Mouse (Mus musculus) intestine, embryonic 14.5 days (tissue): ENCODE results near the gene Dppa1. TPM values are rescaled to one million over a fixed set of nuclear protein-coding genes. Genes with fewer than 3 reads are reported as not detected.
A peak's percentile ranks its signal among the peaks of the same experiment; 100 is the strongest.
"Not testable (repeated sequence)": the region's sequence is repeated elsewhere in the genome, so short reads cannot be mapped to it uniquely, and the experiment has no call there.

Source experiments
- ATAC-seq: fragments of 200-750 bp; cut with Nextera tagmentation; replicated peaks from 2 replicates; pipeline ENCODE4 v1.8.0; 2017; ENCODE audit warnings: low read depth, moderate number of reproducible peaks, moderate TSS enrichment, moderate library complexity; ENCODE audit not compliant: low FRiP score, low TSS enrichment
- DNase-seq: peaks from one replicate; pipeline ENCODE4 v3.0.0-alpha.2; 2018; ENCODE audit warnings: low spot score
- H3K27ac ChIP-seq: fragments of 300-500 bp; sonication (generic); 2 replicates; pipeline ENCODE4 v1.5.1; 2014; ENCODE audit warnings: low read depth, mild to moderate bottlenecking, control low read depth
- H3K27me3 ChIP-seq: fragments of 300-500 bp; sonication (generic); replicated peaks from 2 replicates; pipeline ENCODE4 v1.6.1; 2014; ENCODE audit warnings: low read length, control low read depth; ENCODE audit not compliant: control insufficient read depth, insufficient read depth
- H3K36me3 ChIP-seq: fragments of 300-500 bp; sonication (generic); 2 replicates; pipeline ENCODE4 v1.6.1; 2014; ENCODE audit warnings: low read length, control low read depth; ENCODE audit not compliant: control insufficient read depth, insufficient read depth
- H3K4me1 ChIP-seq: fragments of 300-500 bp; sonication (generic); replicated peaks from 2 replicates; pipeline ENCODE4 v1.6.1; 2014; ENCODE audit warnings: low read length, control low read depth, mixed read lengths; ENCODE audit not compliant: control insufficient read depth, insufficient read depth
- H3K4me2 ChIP-seq: fragments of 300-500 bp; sonication (generic); 2 replicates; pipeline ENCODE4 v1.6.1; 2014; ENCODE audit warnings: low read length
- H3K4me3 ChIP-seq: fragments of 300-500 bp; sonication (generic); 2 replicates; pipeline ENCODE4 v1.5.1; 2014; ENCODE audit warnings: low read depth, low read length, control low read depth, mixed read lengths
- H3K9ac ChIP-seq: fragments of 300-500 bp; sonication (generic); 2 replicates; pipeline ENCODE4 v1.6.1; 2014; ENCODE audit warnings: mild to moderate bottlenecking, low read length
- H3K9me3 ChIP-seq: fragments of 300-500 bp; sonication (generic); 2 replicates; pipeline ENCODE4 v1.6.1; 2016; ENCODE audit warnings: low read length, control low read depth; ENCODE audit not compliant: control insufficient read depth
- WGBS: fragments of 180-500 bp; shearing (Covaris S2); extraction: QIAGEN DNeasy Blood & Tissue Kit; methylation state at CpG from one replicate; pipeline ENCODE4 v1.1.7; 2014; 5-methylcytosine and 5-hydroxymethylcytosine counted together
- polyA plus RNA-seq: library from polyadenylated mRNA; unstranded; fragments of >200 nt; fragmentation: Nextera tagmentation; extraction: Ambion mirVana; gene quantifications from 2 replicates; pipeline ENCODE4 v1.2.1, GENCODE M21; 2014

Gene Dppa1
- polyA plus RNA-seq, 1 experiment from 2014 or later: not detected

GRCm38 (mm10) chr11:46636568-46636967 lies 7.5 kb upstream of the Dppa1 start:
- no peak overlapping the region for H3K4me3 ChIP-seq

GRCm38 (mm10) chr11:46635516-46635915 lies 6.5 kb upstream of the Dppa1 start:
- not testable (repeated sequence) for H3K9me3 ChIP-seq, H3K4me3 ChIP-seq, H3K27ac ChIP-seq, ATAC-seq, H3K36me3 ChIP-seq, DNase-seq, H3K4me2 ChIP-seq, H3K27me3 ChIP-seq, H3K9ac ChIP-seq, H3K4me1 ChIP-seq
- WGBS: 91% methylated on average over 4 of the region's 4 CpGs

More at GRCm38 (mm10) chr11:46636568-46636967, 7.5 kb upstream of the Dppa1 start:
- WGBS: 79% methylated on average over 3 of the region's 3 CpGs
- Histone ChIP-seq H3K4me1 (no peaks in the 10 kb centered on the region), H3K27ac (no peak overlapping the region), H3K4me2 (no peak overlapping the region), H3K9me3 (no peaks in the 10 kb centered on the region), H3K36me3 (no peaks in the 10 kb centered on the region), H3K9ac (no peak overlapping the region), H3K27me3 (no peaks in the 10 kb centered on the region)
- no peak for ATAC-seq
- no peak for DNase-seq

- no peaks in the 10 kb centered on the region for H3K4me1 ChIP-seq
- H3K9ac ChIP-seq: no peak overlapping the region
- H3K9me3 ChIP-seq: no peaks in the 10 kb centered on the region
- H3K36me3 ChIP-seq: no peaks in the 10 kb centered on the region
- H3K4me2 ChIP-seq: no peak overlapping the region
- no peak overlapping the region for H3K27ac ChIP-seq
- no peak for DNase-seq
- 34% methylated on average over 3 of the region's 3 CpGs for WGBS
- no peak overlapping the region for H3K4me3 ChIP-seq
- no peaks in the 10 kb centered on the region for H3K27me3 ChIP-seq
- ATAC-seq: no peak
Measured at GRCm38 (mm10) chr11:46631635-46632034, 2.6 kb upstream of the Dppa1 start.

- WGBS: 49% methylated on average over 7 of the region's 7 CpGs
- DNase-seq: no peak
- H3K27ac ChIP-seq: no peak overlapping the region
- no peaks in the 10 kb centered on the region for H3K9me3 ChIP-seq
- H3K4me3 ChIP-seq: no peak overlapping the region
- no peak overlapping the region for H3K9ac ChIP-seq
- no peak for ATAC-seq
- H3K27me3 ChIP-seq: no peaks in the 10 kb centered on the region
- no peak overlapping the region for H3K4me2 ChIP-seq
- no peaks in the 10 kb centered on the region for H3K4me1 ChIP-seq
- no peaks in the 10 kb centered on the region for H3K36me3 ChIP-seq
Measured at GRCm38 (mm10) chr11:46620414-46621168, 8.5 kb downstream of the Dppa1 start.

GRCm38 (mm10) chr11:46619929-46620328 lies 9.1 kb downstream of the Dppa1 start:
- ATAC-seq (no peak), DNase-seq (no peak)
- Histone ChIP-seq H3K36me3 (no peaks in the 10 kb centered on the region), H3K4me1 (no peaks in the 10 kb centered on the region), H3K27me3 (no peaks in the 10 kb centered on the region), H3K27ac (no peak overlapping the region), H3K9me3 (no peaks in the 10 kb centered on the region), H3K9ac (no peak overlapping the region), H3K4me3 (no peak overlapping the region), H3K4me2 (no peak overlapping the region)
- WGBS: 59% methylated on average over 1 of the region's 1 CpGs

- no peak overlapping the region for H3K4me3 ChIP-seq
- ATAC-seq: no peak
- no peak overlapping the region for H3K27ac ChIP-seq
- no peaks in the 10 kb centered on the region for H3K9me3 ChIP-seq
- H3K27me3 ChIP-seq: no peaks in the 10 kb centered on the region
- H3K4me2 ChIP-seq: no peak overlapping the region
- no peak overlapping the region for H3K9ac ChIP-seq
- H3K4me1 ChIP-seq: no peaks in the 10 kb centered on the region
- H3K36me3 ChIP-seq: no peaks in the 10 kb centered on the region
- 66% methylated on average over 2 of the region's 2 CpGs for WGBS
- no peak for DNase-seq
Measured at GRCm38 (mm10) chr11:46592416-46592815, 36.6 kb downstream of the Dppa1 start.

GRCm38 (mm10) chr11:46582741-46583140 lies 46.3 kb downstream of the Dppa1 start:
- no peak for DNase-seq
- 66% methylated on average over 5 of the region's 5 CpGs for WGBS
- H3K27ac ChIP-seq: no peak overlapping the region
- no peaks in the 10 kb centered on the region for H3K9me3 ChIP-seq
- H3K4me3 ChIP-seq: no peak overlapping the region
- no peak overlapping the region for H3K9ac ChIP-seq
- no peaks in the 10 kb centered on the region for H3K27me3 ChIP-seq
- H3K36me3 ChIP-seq: no peaks in the 10 kb centered on the region
- ATAC-seq: no peak
- H3K4me2 ChIP-seq: no peak overlapping the region
- H3K4me1 ChIP-seq: no peaks in the 10 kb centered on the region

- ATAC-seq (no peak), DNase-seq (no peak)
- Histone ChIP-seq H3K9me3 (no peaks in the 10 kb centered on the region), H3K27ac (no peak overlapping the region), H3K4me3 (no peak overlapping the region), H3K36me3 (no peaks in the 10 kb centered on the region), H3K9ac (no peak overlapping the region), H3K27me3 (no peaks in the 10 kb centered on the region), H3K4me1 (no peaks in the 10 kb centered on the region), H3K4me2 (no peak overlapping the region)
- 73% methylated on average over 3 of the region's 3 CpGs for WGBS
Measured at GRCm38 (mm10) chr11:46580428-46580827, 48.6 kb downstream of the Dppa1 start.

GRCm38 (mm10) chr11:46578771-46579281 lies 50.2 kb downstream of the Dppa1 start:
- DNase-seq: no peak
- H3K4me1 ChIP-seq: no peaks in the 10 kb centered on the region
- no peaks in the 10 kb centered on the region for H3K36me3 ChIP-seq
- no peaks in the 10 kb centered on the region for H3K27me3 ChIP-seq
- H3K27ac ChIP-seq: 0 out of 2 replicates have a peak overlapping the region, but pooled peaks have one; percentile 16
- no peaks in the 10 kb centered on the region for H3K9me3 ChIP-seq
- no peak overlapping the region for H3K9ac ChIP-seq
- peak; percentile 62; the same call in 1 of the 2 replicates for ATAC-seq
- H3K4me3 ChIP-seq: no peak overlapping the region
- no peak overlapping the region for H3K4me2 ChIP-seq
- 35% methylated on average over 5 of the region's 5 CpGs for WGBS
